Mouse (Mus musculus): ENCODE measurements around the gene Dtx3l. TPM values are rescaled to one million over a fixed set of nuclear protein-coding genes. Genes with fewer than 3 reads are reported as not detected.

Dtx3l gene
- 10 to 100 TPM; 18.5 to 21.5 TPM for total RNA-seq (2023)

GRCm38 (mm10) chr16:35938211-35939151 is at the start of gene Dtx3l, which contains the start of gene Parp9:
Gene Dtx3l (minus strand): TSS chr16:35939151.
Gene Parp9 (plus strand): TSS chr16:35938470.

GRCm38 (mm10) chr16:35978450-35978849 is 39.5 kb upstream of the Dtx3l start, which contains the start of gene Kpna1:
Gene Kpna1 (plus strand): TSS chr16:35978750.

Other genes with a start within 250 kb of the Dtx3l start
- 10 to 100 TPM; 19.2 to 22.4 TPM for gene Dirc2, start 169.8 kb downstream of the Dtx3l start, total RNA-seq (2023)
- gene Hspbap1, start 168.8 kb downstream of the Dtx3l start, total RNA-seq (2023): 10 to 100 TPM; 12.2 to 12.7 TPM
- gene Parp14, start 67.6 kb downstream of the Dtx3l start, total RNA-seq (2023): 10 to 100 TPM; 22.1 to 23.3 TPM
- gene Parp9, start 681 bp downstream of the Dtx3l start, total RNA-seq (2023): 10 to 100 TPM; 20.8 to 22.7 TPM
- gene Kpna1, start 39.6 kb upstream of the Dtx3l start, total RNA-seq (2023): 10 to 100 TPM; 40.0 to 43.1 TPM
- 1 to 10 TPM; 4.5 to 5.0 TPM for gene Wdr5b, start 102.0 kb upstream of the Dtx3l start, total RNA-seq (2023)
- 10 to 100 TPM; 15.1 to 15.7 TPM for gene Fam162a, start 132.4 kb upstream of the Dtx3l start, total RNA-seq (2023)
- gene Ccdc58, start 132.5 kb upstream of the Dtx3l start, total RNA-seq (2023): 10 to 100 TPM; 10.2 to 12.3 TPM
- not detected for gene Csta1, start 192.1 kb upstream of the Dtx3l start, total RNA-seq (2023)
- gene Stfa2l1, start 217.7 kb upstream of the Dtx3l start, total RNA-seq (2023): 10 to 100 TPM; 57.4 to 66.5 TPM
- 10 to 100 TPM; 25.4 to 28.3 TPM for gene Gm5483, start 245.1 kb upstream of the Dtx3l start, total RNA-seq (2023)

All from neutrophil, adult 59 days (primary cell).